Mouse (Mus musculus): ENCODE results near the gene Odc1.
"Not testable (repeated sequence)": the region's sequence is repeated elsewhere in the genome, so short reads cannot be mapped to it uniquely, and the experiment has no call there.

Gene Odc1

DNA sequence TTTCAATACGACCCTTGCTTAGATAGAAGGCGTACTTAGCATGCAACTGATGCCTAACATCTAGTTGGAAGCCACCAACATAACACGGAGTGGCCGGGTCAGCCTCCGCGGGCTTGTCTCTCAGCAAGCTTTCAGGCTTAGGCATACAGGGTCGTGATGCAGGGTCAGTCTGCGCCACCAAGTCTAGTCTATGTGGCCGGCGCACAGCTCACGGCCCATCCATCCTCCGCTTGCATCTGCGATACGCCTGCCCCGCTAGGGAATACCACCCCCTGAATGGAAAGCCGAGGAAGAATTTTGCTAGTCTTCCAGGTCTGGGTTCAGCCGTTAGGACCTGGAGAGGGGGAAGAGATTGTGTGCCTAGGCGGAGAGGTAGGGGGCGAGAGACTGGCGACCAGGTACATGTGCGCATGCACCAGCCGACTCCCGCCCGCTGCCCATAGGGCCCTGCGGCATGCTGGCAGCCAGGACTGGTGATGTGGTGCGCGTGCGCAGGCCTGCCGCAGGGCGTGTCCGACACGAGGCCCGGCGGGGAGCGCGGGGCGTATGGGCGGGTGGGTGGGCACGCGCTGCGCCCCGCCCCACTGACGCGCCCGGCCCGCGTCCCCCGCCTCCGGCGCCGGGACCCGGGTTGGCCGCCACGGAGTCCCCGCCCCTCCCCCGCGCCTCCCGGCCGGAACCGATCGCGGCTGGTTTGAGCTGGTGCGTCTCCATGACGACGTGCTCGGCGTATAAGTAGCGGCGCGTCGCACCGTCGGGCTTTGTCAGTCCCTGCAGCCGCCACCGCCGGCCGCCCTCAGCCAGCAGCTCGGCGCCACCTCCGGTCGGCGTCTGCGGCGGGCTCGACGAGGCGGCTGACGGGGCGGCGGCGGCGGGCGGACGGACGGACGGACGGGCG, at the start of gene Odc1:
Odc1 (plus strand) TSS at position 586 of the 898 bp plus-strand sequence.
- in situ Hi-C loops (cut with MboI, MseI) = no loop called here

DNA sequence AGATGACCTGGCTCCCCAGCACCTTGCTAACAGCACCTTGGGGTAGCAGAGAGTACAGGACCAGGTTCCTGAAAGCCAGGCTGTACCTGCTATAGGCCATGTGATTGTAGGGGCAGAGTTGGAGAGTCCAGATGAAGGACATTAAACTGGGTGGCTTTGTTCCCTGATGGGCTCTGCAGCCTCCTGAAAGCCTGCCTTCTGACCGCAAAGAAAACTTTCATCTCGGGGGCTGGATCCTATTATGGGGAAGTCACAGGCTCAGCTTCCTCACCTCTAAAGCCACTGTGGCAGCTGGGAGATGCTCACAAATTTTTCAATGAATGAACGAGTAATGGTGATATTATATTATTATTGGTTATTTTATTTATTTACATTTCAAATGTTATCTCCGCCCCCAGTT, 49.8 kb upstream of the Odc1 start:
- in situ Hi-C loops (cut with MboI, MseI) = no loop called here

DNA sequence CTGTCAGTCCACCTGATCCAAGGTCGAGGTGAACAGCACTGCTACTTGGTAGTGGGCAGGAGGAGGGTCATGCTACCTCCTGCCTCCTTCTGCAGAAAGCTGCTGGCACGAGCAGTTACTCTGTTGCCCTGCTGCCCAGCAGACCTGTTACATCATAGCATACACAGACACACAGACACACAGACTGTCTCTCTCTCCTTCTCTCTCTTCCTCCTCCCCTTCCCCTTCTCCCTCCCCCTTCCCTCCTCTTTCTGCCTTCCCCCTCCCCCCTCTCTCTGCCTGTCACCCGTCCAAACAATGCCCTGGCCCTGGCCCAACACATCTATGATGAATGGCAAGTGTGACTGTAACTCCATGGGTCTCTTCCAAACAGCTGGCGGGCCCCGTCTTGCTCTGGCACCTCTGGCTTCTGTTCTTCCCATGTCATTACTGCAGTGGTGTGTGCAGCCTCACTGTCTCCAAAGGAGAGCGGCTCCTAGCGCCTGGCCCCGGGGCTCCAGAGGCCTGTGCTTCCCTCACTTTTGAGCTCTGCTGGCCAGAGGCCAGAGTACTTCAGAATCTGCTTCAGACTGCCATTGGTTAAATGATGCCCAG, 48.6 kb upstream of the Odc1 start:
- in situ Hi-C loops (cut with MboI, MseI) = no loop called here

DNA sequence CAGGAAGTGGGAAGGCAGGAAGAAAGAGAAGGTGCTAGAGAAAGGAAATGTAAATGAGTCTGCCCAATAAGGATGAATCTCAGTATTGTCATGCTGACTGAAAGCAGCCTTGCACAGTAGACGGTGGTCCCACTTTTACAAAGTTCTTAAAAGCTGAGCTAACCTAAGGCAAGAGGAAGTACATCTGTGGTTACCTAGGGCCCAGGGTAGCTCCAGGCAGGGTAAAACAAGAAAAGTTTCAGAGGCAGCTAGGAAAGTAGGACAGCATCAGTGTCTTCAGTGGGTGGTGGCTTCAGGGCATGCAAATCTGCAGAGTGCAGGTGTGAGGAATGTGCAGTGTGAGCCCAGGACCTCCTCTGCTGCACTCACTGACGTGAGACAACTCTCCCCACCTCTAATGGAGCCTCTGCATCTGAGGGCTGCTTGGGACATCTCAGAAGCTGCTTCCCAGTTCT, 38.9 kb upstream of the Odc1 start:
- in situ Hi-C loops (cut with MboI, MseI) = no loop called here

DNA sequence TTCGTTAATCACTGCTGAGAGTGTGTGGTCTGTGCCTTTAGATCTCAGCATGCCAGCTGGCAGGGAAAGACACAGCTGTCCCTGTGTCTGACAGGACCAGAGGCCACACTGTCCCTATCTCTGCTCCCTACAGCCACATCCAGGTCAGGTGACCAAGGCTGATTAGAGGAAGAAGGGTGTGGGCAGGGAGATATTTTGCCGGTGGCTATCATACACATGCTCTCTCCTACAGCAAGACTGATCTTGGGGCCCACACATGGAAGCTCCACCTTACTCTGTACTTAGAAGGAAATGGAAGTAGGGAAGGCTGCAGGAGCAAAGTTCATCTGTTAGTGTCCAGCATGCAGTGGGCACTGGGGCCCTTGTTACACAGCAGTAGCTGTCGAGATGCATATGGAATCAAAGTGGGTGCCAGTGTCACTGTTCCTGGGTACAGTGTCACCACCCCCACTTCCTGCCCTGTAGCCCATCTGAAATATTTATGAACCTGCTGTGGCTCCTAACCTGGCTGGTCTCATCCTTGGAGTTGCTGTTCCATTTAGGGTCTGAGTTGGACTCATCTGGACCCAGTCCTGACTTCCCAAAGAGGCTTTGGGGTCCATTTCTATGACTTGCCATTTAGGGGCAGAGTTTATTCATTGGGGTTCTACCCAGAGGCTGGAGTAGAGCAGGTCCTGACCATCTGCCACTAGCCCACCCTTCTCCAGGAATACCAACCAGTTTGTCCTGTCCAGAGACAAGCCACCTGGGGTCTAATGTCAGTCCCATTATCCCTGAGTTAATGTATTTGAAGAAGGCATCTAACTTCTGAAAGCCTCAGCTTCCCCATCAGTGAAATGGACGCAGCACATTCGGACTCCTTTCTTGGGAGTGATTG, 38.2 kb upstream of the Odc1 start:
- in situ Hi-C loops (cut with MboI, MseI) = no loop called here

DNA sequence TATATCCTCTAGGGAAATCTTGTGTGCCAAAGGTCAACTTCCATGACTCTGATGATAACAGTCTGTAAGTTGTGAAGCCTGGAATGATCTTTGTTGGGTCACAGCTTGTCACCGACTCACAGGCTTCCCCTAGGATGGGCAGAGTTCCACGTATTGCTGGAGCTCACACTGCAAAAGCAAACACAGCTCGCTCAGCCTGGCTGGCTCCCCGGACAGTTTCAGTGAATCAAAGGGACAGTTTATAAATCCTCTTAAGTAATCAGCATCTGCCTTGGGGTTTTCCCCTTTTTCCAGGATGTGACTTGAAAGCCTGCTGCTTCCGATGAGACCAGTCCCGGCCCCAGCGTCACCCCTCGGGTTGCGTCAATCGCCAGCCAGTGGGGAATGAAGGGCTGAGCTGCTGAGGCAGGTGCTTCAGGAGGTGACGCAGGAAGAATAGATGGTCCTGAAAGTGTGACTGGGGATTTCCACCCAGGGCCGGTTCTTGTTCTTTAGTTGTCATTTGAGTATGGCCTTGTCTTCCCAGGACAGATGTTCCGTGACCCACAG, 37.5 kb upstream of the Odc1 start:
- in situ Hi-C loops (cut with MboI, MseI) = no loop called here

DNA sequence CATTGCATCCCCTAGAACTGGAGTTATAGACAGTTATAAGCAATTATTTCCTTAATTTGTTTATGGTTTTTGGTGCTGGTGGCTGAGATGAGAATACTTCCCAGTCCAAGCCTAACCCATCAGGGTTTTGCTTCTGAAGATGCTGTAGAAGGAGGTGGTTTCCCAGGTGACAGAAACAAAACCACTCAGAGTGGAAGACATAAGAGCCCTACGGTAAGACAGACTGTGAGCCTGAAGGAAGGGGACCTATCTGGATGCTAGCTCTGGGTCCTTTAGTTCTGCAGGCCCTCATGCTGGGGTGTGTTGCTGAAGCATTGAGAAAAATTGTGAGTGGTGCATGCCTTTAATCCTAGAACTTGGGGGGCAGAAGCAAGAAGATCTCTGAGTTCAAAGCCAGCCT, 35.3 kb upstream of the Odc1 start:
- in situ Hi-C loops (cut with MboI, MseI) = no loop called here

DNA sequence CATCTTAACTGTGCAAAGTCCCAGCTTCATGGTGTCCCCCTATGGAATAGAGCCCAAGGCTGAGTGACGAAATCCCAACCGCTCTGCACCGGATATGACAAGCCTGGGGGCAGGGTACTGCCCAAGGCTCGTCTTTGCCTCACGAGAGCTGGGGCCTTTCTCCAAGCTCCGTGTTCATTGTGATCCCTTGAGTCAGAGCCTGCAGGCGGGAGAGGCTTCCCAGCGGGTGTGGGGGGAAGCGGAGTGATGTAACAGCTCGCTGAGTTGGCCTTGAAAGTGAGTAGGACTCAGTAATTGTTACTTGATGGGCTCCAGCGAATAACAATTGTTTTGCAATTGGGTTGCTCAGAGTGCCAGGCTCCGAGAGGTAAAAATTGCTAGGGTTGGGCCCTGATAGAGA, 34.4 kb upstream of the Odc1 start:
- in situ Hi-C loops (cut with MboI, MseI) = no loop called here

DNA sequence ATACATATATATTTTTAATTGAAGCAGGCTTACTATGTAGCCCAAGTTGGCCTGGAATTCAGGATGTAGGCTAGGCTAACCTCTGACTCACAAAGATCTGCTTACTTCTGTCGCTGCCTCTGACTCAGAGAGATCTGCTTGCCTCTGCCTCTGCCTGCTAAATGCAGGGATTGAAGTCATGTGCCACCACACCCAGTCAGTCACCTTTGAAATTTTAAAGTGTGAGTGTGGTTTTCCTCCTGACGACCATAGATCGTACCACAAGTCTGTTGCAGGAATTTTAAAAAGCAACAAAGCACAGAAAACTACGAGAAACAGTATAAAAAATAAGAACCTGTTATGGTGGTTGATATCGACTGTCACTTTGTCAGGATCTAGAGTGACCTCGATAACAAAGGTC, 33.6 kb upstream of the Odc1 start:
- in situ Hi-C loops (cut with MboI, MseI) = no loop called here

DNA sequence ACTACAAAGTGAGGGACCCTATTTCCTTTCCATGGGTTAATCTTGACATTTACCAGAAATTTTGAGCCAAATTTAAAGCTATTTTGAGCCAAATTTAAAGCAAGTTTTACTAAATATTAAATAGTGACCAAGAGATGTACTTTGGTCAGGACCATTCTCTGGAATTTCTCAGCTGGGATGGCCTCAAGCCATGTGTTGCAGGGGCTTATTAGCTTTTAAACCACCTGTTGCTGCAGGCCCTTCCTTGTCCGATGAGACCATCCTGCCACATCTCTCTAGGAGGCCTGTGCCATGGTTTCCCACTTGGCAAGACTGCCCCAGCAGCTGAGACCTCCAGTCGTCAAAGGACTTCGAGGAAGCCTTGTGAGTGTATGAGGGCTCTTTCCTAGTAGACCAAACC, 15.4 kb upstream of the Odc1 start:
- in situ Hi-C loops (cut with MboI, MseI) = no loop called here

DNA sequence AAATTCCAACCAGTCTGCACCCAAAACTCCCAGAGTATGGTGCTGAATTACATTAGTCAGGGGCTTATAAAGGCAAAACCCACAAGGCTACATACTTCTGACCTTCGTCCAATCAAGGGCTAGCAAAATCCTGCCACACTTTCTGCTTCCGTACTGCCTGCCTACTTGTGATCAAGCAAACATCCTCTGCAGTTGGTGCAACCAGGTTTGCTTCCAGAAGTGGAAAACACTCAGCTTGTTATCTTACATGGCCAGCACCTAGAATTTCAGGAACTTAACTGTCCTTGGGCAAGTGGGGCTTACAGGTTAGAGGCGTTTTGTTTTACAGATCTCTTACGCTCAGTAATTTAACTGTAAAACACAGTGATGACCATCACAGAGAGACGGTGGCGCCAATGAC, 14.9 kb upstream of the Odc1 start:
- in situ Hi-C loops (cut with MboI, MseI) = no loop called here

DNA sequence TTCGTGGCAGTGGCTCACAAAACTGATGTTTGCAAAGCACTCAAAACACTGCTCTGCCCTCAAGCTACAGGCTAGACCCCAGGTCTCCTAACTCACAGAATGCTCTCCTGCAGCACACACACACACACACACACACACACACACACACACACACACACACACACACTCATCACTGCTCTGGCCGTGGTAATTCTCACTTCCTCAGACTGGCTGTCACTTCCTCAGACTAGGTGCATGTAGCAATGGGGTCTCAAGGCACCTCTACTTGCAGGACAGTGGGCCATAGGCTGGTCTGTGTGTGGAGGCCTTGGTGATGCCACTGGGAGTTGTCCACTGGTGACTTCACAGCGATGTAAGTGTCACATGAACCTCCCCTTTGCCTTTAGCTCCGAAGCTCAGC, 13.8 kb upstream of the Odc1 start:
- in situ Hi-C loops (cut with MboI, MseI) = no loop called here

DNA sequence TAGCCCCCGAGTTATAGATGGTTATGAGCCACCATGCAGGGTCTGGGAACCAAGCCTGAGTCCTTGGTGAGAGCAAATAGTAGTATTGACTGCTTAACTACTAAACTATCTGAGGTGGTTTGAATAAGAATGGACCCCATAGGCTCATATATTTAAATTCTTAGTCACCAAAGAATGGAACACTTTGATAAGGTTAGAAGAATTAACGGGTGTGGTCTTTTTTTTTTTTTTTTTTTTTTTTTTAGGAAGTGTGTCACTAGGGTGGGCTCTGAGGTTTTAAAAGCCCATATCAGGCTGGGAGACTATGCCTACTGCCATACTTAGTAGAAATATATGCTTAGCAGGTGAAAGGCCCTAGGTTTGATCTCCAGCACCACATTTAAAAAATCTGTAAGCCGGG, 8.4 kb upstream of the Odc1 start:
- in situ Hi-C loops (cut with MboI, MseI) = no loop called here

DNA sequence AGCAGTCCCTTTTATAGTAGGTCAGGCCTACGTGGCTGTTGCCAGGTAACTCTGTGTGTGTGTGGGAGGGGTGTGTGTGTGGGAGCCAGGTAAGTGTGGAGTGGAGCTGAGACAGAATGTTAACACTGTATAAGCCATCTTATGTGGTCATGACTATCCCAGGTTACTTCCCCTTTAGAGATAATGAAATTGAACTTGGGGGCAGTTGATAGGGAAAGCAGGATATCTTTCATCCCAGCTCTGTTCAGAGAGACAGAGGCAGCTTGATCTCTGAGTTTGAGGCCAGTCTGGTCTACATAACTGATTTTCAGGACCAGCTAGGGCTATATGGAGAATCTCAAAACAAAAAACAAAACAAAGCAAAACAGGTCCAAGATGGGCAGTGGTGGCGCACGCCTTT, 7.4 kb upstream of the Odc1 start:
- in situ Hi-C loops (cut with MboI, MseI) = no loop called here

DNA sequence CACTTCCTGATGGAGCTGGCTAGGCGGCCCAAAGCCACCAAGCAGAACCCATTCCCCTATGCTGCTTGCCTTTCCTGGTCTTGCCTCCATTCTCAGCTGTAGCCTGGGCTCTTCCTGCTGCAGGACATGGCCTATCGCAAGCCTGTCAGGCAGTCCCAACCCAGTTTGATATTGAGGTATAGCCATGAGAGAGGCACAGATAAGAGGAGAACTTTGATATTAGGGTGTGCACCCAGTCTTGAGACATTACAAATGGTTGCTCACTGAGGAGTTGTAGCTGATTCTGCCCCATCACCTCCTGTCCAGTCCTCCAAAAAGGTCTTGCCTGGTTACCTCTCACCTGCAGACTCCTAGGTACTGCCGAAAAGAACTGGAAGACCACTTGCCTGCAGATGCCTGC, 6.5 kb upstream of the Odc1 start:
- in situ Hi-C loops (cut with MboI, MseI) = no loop called here

DNA sequence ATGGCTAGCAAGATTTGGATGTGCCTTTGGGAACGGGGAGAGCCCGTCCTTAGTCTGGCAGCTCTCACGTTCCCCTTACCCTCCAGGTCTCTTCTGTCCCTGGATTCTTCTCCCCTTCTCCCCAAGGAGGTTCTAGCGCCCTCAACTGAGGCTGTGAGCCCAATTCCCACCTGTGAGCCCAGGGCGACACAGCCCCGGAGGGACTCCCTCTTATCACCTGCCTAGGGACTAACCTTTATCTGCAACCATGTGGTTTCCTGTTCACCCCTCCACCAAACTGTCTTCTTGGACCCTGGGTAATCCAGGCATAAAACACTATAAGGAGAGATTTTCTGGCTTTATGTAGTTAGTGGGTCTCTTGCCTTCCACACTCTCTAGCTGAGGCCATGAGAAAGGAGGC, 5.6 kb upstream of the Odc1 start:
- in situ Hi-C loops (cut with MboI, MseI) = no loop called here

DNA sequence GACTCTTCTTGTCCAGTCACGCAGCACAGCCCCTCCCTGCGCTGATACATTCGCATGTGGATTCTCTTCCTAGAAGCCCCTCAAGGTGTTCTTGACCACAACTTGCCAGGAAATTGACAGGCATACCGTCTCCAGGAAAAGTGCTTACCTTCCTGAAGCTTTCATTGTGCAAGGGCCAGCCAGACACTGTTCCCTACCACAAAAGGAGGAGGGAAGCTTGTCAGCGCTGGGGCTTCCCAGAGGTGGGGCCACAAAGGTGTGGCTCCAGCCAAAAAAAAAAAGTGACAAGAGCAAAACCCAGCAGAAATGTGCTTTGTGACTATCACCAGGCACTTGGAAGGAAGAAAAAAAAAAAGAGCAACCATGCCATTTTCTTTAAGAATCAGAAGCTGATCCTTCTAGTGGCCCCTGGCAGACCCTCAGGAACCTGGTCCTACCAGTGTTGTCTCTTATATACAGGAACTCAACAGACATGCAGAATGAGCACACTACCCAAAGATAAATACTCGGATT, 4.5 kb upstream of the Odc1 start:
- in situ Hi-C loops (cut with MboI, MseI) = no loop called here

DNA sequence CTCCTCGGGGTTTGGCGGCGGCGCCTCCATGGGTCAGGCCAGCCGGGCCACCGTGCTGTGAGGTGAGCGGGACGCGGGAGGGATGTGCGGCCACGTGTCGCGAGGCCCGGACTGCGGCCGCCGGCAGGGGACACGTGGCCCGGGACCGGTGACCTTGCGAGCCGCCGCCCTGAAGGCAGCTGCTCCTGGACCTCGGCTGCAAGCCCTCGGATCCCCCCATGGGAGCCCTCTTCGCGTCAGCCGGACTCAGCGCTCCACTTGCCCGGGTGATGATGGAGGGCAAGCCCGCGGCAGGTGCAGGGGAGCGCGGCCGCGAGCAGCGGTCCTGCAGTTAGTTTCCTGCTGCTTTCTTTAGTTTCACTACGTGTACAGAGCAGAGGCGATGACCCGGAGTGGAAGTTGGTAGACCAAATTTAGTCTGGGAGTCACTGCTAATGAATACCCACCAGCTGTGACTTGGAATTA, 545 bp downstream of the Odc1 start:
- in situ Hi-C loops (cut with MboI, MseI) = no loop called here

DNA sequence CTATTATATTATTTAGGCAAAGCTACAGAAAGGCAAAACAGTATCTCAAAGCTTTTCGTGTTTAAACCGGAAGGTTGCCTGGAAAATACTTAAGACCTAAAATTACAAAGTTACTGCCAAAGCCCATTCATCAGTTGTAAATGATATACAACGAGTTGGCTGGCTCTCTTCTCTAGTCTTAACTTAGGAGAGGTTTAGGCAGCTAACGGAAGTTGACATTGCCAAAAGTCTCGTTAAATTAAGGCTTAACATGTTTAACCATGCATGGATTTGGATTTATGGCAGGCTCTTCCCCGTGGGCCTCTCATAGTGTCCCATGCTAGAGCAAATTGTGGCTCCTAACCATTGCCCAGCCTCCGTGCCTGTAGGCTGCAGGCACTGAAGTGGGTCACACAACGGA, 1.3 kb downstream of the Odc1 start:
- in situ Hi-C loops (cut with MboI, MseI) = no loop called here

DNA sequence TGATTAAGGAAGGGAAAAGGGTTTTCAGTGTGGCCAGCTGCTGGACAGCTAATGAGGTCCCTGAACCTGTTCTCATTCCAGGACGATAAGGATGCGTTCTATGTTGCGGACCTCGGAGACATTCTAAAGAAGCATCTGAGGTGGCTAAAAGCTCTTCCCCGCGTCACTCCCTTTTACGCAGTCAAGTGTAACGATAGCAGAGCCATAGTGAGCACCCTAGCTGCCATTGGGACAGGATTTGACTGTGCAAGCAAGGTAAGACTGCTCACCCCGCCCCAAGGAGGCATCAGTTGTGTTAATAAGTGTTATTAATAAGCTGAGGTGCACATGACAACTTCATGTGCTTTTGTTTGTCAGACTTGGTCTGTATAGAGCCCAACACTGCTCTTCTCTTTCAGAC, 3.0 kb downstream of the Odc1 start:
- in situ Hi-C loops (cut with MboI, MseI) = not testable (repeated sequence)

DNA sequence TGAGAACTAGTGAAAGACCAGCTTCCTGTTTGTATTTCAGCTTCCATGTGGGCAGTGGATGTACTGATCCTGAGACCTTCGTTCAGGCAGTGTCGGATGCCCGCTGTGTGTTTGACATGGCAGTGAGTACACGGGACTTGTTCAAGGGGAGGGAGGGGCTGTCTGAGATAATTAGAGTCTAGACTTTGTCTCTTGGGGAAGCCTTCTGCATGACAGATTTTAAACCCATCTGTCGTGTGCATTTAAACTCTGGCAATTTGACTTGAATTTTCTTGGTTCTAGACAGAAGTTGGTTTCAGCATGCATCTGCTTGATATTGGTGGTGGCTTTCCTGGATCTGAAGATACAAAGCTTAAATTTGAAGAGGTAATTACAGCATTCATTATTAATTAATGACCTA, 3.9 kb downstream of the Odc1 start:
- in situ Hi-C loops (cut with MboI, MseI) = no loop called here

DNA sequence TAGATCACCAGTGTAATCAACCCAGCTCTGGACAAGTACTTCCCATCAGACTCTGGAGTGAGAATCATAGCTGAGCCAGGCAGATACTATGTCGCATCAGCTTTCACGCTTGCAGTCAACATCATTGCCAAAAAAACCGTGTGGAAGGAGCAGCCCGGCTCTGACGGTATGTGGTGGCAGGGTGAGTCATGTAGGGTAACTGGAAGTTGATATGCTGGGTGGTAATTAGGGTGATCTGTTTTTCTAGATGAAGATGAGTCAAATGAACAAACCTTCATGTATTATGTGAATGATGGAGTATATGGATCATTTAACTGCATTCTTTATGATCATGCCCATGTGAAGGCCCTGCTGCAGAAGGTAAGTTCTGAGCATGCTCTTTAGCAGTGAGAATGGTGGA, 4.8 kb downstream of the Odc1 start:
- in situ Hi-C loops (cut with MboI, MseI) = not testable (repeated sequence)
